ENCODE assay signal across 9 mouse cellular contexts in the genomic region with DNA sequence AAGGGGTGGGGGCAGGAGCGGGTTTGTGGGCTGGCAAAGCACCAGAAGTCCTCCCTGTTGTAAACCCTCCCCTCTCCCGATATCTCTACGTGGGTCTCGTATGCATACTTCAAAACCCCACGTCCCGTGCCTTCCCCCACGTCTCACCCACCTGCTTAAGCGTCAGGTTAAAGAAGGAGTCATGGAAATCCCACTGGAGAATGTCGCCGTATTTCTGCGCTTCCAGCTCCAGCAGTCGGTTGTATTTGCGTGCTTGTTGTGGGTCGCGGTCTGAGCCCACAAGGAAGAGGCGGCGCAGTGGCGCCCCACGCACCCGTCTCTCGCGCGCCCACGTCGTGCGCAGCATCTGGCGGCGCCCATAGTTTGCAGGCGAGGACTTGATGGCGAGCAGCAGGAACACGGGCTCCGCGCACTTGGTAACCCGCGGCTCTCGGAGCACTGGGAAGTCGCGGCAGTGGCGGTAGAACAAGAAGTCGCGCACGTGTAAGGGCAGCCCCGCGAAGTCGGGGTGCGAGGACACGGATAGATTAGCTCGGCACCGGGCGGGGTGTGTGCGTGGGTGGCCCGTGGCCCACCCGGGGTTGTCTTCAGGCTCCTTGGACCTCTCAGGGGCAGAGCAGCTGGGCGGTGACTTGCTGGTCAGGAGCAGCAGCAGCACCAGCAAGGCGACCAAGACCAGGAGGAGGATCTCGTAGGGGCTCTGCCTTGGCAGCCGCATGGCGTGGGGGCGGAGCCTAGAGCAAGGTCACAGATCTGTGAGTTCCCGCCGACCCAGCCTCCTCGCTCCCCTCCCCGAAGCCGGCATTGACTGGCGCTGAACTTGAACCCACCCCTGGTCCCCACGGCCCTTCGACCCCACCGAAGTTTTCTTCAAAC. TPM values are rescaled to one million over a fixed set of nuclear protein-coding genes. Genes with fewer than 3 reads are reported as not detected.
DNase-seq lines count a peak whose midpoint lies in the region; ATAC-seq and TF ChIP-seq lines count a peak whose summit lies in the region.
"Had no signal": no experiment of that assay in that cellular context is flagged by ENCODE, and none has a peak within 500 bp of the region (broad histone marks: within the 10 kb centered on the region; RNA-seq: fewer than 3 reads in every experiment).

No protein-coding gene starts in this region.

- H3K9me3 ChIP-seq in heart, embryonic 12.5 days (replicated peaks) = peaks cover 3% of the 10 kb centered on the region; the same call in 1 of the 2 replicates
- no peaks in the 10 kb centered on the region for H3K9me3 ChIP-seq in E14TG2a.4 (ENCODE audit: low read length)
- H3K9me3 ChIP-seq in forebrain, postnatal 0 days (ENCODE audit: low read length) = no peaks in the 10 kb centered on the region
- no peaks in the 10 kb centered on the region for H3K9me3 ChIP-seq in midbrain, embryonic 10.5 days (replicated peaks)

- peak overlapping the region; percentile 40 for H3K4me2 ChIP-seq in heart, embryonic 12.5 days
- H3K4me2 ChIP-seq in forebrain, postnatal 0 days (ENCODE audit: low read depth) = peak overlapping the region; percentile 44

- ATAC-seq in heart, embryonic 12.5 days (ENCODE audit: insufficient number of reproducible peaks, low FRiP score) = peak; percentile 13; the same call in 1 of the 2 replicates
- ATAC-seq in forebrain, postnatal 0 days = peak; percentile 45

- DNase-seq in heart, adult 8-10 months (ENCODE audit: low spot score) = no peak
- no peak for DNase-seq in forebrain, postnatal 0 days
- no peak for DNase-seq in midbrain, embryonic 10.5 days (ENCODE audit: low spot score)
- DNase-seq in layer of hippocampus, postnatal 25 days (ENCODE audit: extremely low spot score in 1 of 2, low spot score in 1 of 2) = no peak
- no peak for DNase-seq in spleen, postnatal 4 days (ENCODE audit: low spot score in 2 of 2)
- no peak for DNase-seq in adrenal gland, postnatal 25 days

- no peaks in the 10 kb centered on the region for H3K36me3 ChIP-seq in heart, embryonic 12.5 days
- H3K36me3 ChIP-seq in E14TG2a.4 (ENCODE audit: insufficient read depth, low read length) = peaks cover 2% of the 10 kb centered on the region; the same call in 1 of the 2 replicates
- no peaks in the 10 kb centered on the region for H3K36me3 ChIP-seq in forebrain, postnatal 0 days (ENCODE audit: insufficient read depth)
- no peaks in the 10 kb centered on the region for H3K36me3 ChIP-seq in midbrain, embryonic 10.5 days

- no peak overlapping the region for H3K9ac ChIP-seq in heart, embryonic 12.5 days
- H3K9ac ChIP-seq in forebrain, postnatal 0 days = no peak overlapping the region

- 11% methylated on average over 68 of the region's 68 CpGs for WGBS in heart, embryonic 12.5 days
- 7% methylated on average over 68 of the region's 68 CpGs for WGBS in forebrain, postnatal 0 days
- 10% methylated on average over 68 of the region's 68 CpGs for WGBS in midbrain, embryonic 10.5 days

- peak overlapping the region; percentile 25 for H3K4me3 ChIP-seq in heart, embryonic 12.5 days
- H3K4me3 ChIP-seq in E14TG2a.4 (replicated peaks; ENCODE audit: low read length) = peak overlapping the region; percentile 65
- peak overlapping the region; percentile 24 for H3K4me3 ChIP-seq in forebrain, postnatal 0 days (ENCODE audit: low read depth, low read length)
- H3K4me3 ChIP-seq in midbrain, embryonic 10.5 days = peak overlapping the region; percentile 28

- peaks cover 88% of the 10 kb centered on the region for H3K27me3 ChIP-seq in heart, embryonic 12.5 days (replicated peaks)
- H3K27me3 ChIP-seq in E14TG2a.4 (ENCODE audit: insufficient read depth, low read length) = peaks cover 78% of the 10 kb centered on the region
- H3K27me3 ChIP-seq in forebrain, postnatal 0 days (ENCODE audit: insufficient read depth, low read length) = peaks cover 73% of the 10 kb centered on the region
- peaks cover 98% of the 10 kb centered on the region for H3K27me3 ChIP-seq in midbrain, embryonic 10.5 days (ENCODE audit: low read depth, poor library complexity, severe bottlenecking)
- H3K27me3 ChIP-seq: CH12.LX had no signal

- H3K4me1 ChIP-seq in heart, embryonic 12.5 days (replicated peaks) = peaks cover 12% of the 10 kb centered on the region
- peaks cover 56% of the 10 kb centered on the region for H3K4me1 ChIP-seq in E14TG2a.4 (replicated peaks; ENCODE audit: low read depth, low read length)
- no peaks in the 10 kb centered on the region for H3K4me1 ChIP-seq in forebrain, postnatal 0 days (ENCODE audit: insufficient read depth)
- peaks cover 18% of the 10 kb centered on the region for H3K4me1 ChIP-seq in midbrain, embryonic 10.5 days

- no peak overlapping the region for H3K27ac ChIP-seq in heart, embryonic 12.5 days (ENCODE audit: poor library complexity, severe bottlenecking)
- H3K27ac ChIP-seq in forebrain, postnatal 0 days (ENCODE audit: low read depth, low read length) = no peak overlapping the region
- H3K27ac ChIP-seq in midbrain, embryonic 10.5 days (replicated peaks) = no peak overlapping the region

- no peak for TF ChIP-seq CTCF in E14TG2a.4 (conservative IDR thresholded peaks at IDR 0.05; ENCODE audit: low read length)
- no peak for TF ChIP-seq CTCF in forebrain, postnatal 0 days (IDR thresholded peaks at IDR 0.05; ENCODE audit: low read depth)

RNA-seq across cellular contexts. Expression of a gene that starts 4.4 kb away (rescaled TPM):
- 2.0 and 2.4 TPM in 2 replicates for polyA plus RNA-seq in heart, embryonic 12.5 days (2016; fragmentation: Nextera tagmentation; extraction: Ambion mirVana)
- 1 to 10 TPM; 2.2 to 4.6 (median 2.5) TPM for total RNA-seq in heart, adult 8-10 months (2022)
- 1.6 and 1.8 TPM in 2 replicates for total RNA-seq in forebrain, postnatal 0 days (2014; rRNA removed)
- 0.36 and 1.4 TPM in 2 replicates for polyA plus RNA-seq in forebrain, postnatal 0 days (2015; fragmentation: Nextera tagmentation; extraction: Ambion mirVana)
- polyA plus RNA-seq in midbrain, embryonic 10.5 days (2016; fragmentation: Nextera tagmentation; extraction: Ambion mirVana) = 0.30 and 0.37 TPM in 2 replicates
- 1 to 10 TPM in 1 of 2 experiments, under 1 TPM in 1; 0.98 to 3.3 TPM for total RNA-seq in layer of hippocampus, postnatal 25 days (2021)
- total RNA-seq in adrenal gland, postnatal 25 days (2021) = 6.1 and 7.8 TPM in 2 replicates

RNA-seq across cellular contexts. Expression of a gene that starts 8.2 kb away (rescaled TPM):
- polyA plus RNA-seq in heart, embryonic 12.5 days (2016; fragmentation: Nextera tagmentation; extraction: Ambion mirVana) = 3.4 and 3.7 TPM in 2 replicates
- total RNA-seq in heart, adult 8-10 months (2022) = 1 to 10 TPM; 4.0 to 6.9 (median 5.3) TPM
- 0.24 and 0.92 TPM in 2 replicates for total RNA-seq in forebrain, postnatal 0 days (2014; rRNA removed)
- 0.44 and 0.49 TPM in 2 replicates for polyA plus RNA-seq in forebrain, postnatal 0 days (2015; fragmentation: Nextera tagmentation; extraction: Ambion mirVana)
- polyA plus RNA-seq in midbrain, embryonic 10.5 days (2016; fragmentation: Nextera tagmentation; extraction: Ambion mirVana) = 0.67 and 0.89 TPM in 2 replicates
- total RNA-seq in layer of hippocampus, postnatal 25 days (2021) = under 1 TPM; 0.42 to 0.47 TPM
- total RNA-seq in adrenal gland, postnatal 25 days (2021) = 3.7 and 4.8 TPM in 2 replicates

RNA-seq across cellular contexts. Expression of a gene that starts 17.3 kb away (rescaled TPM):
- 10.6 and 11.8 TPM in 2 replicates for polyA plus RNA-seq in heart, embryonic 12.5 days (2016; fragmentation: Nextera tagmentation; extraction: Ambion mirVana)
- 10 to 100 TPM in 1 of 4 experiments, 1 to 10 TPM in 3; 6.4 to 10.3 (median 7.6) TPM for total RNA-seq in heart, adult 8-10 months (2022)
- 5.2 and 7.3 TPM in 2 replicates for total RNA-seq in forebrain, postnatal 0 days (2014; rRNA removed)
- polyA plus RNA-seq in forebrain, postnatal 0 days (2015; fragmentation: Nextera tagmentation; extraction: Ambion mirVana) = 2.8 and 4.4 TPM in 2 replicates
- polyA plus RNA-seq in midbrain, embryonic 10.5 days (2016; fragmentation: Nextera tagmentation; extraction: Ambion mirVana) = 2.8 and 3.7 TPM in 2 replicates
- total RNA-seq in layer of hippocampus, postnatal 25 days (2021) = 1 to 10 TPM; 4.9 to 5.6 TPM
- 11.7 and 14.3 TPM in 2 replicates for total RNA-seq in adrenal gland, postnatal 25 days (2021)

RNA-seq across cellular contexts. Expression of a gene that starts 21.8 kb away (rescaled TPM):
- polyA plus RNA-seq in heart, embryonic 12.5 days (2016; fragmentation: Nextera tagmentation; extraction: Ambion mirVana) = 0.47 and 0.64 TPM in 2 replicates
- total RNA-seq in heart, adult 8-10 months (2022) = 1 to 10 TPM in 1 of 4 experiments, under 1 TPM in 3; 0.49 to 1.4 (median 0.57) TPM
- 84.8 and 89.2 TPM in 2 replicates for total RNA-seq in forebrain, postnatal 0 days (2014; rRNA removed)
- polyA plus RNA-seq in forebrain, postnatal 0 days (2015; fragmentation: Nextera tagmentation; extraction: Ambion mirVana) = 14.2 and 18.8 TPM in 2 replicates
- 4.6 and 8.1 TPM in 2 replicates for polyA plus RNA-seq in midbrain, embryonic 10.5 days (2016; fragmentation: Nextera tagmentation; extraction: Ambion mirVana)
- total RNA-seq in layer of hippocampus, postnatal 25 days (2021) = 100 to 1,000 TPM; 235 to 291 TPM
- 8.3 and 8.4 TPM in 2 replicates for total RNA-seq in adrenal gland, postnatal 25 days (2021)

RNA-seq across cellular contexts. Expression of a gene that starts 32.1 kb away (rescaled TPM):
- 1.6 and 2.1 TPM in 2 replicates for polyA plus RNA-seq in heart, embryonic 12.5 days (2016; fragmentation: Nextera tagmentation; extraction: Ambion mirVana)
- total RNA-seq in heart, adult 8-10 months (2022) = 1 to 10 TPM in 1 of 4 experiments, under 1 TPM in 3; 0.14 to 1.5 (median 0.68) TPM
- total RNA-seq in forebrain, postnatal 0 days (2014; rRNA removed) = 97.2 and 101 TPM in 2 replicates
- polyA plus RNA-seq in forebrain, postnatal 0 days (2015; fragmentation: Nextera tagmentation; extraction: Ambion mirVana) = 62.4 and 68.7 TPM in 2 replicates
- polyA plus RNA-seq in midbrain, embryonic 10.5 days (2016; fragmentation: Nextera tagmentation; extraction: Ambion mirVana) = 17.7 and 25.4 TPM in 2 replicates
- total RNA-seq in layer of hippocampus, postnatal 25 days (2021) = 100 to 1,000 TPM in 1 of 2 experiments, 10 to 100 TPM in 1; 88.0 to 106 TPM
- total RNA-seq in adrenal gland, postnatal 25 days (2021) = 2.2 and 2.6 TPM in 2 replicates
